Mouse (Mus musculus) G1E-ER4 (cell line): ENCODE results near the gene Ift57. TPM values are rescaled to one million over a fixed set of nuclear protein-coding genes. Genes with fewer than 3 reads are reported as not detected.

ENCODE experiments used
- GATA1 ChIP-seq: IDR thresholded peaks from one replicate; pipeline ENCODE4 v1.8.0; 2012; ENCODE audit warnings: low read length, inconsistent platforms
- polyA plus RNA-seq: library from polyadenylated mRNA; stranded (reverse); fragments of >175 nt; gene quantifications from 2 replicates; pipeline ENCODE4 v1.2.3, GENCODE M21; 2012

Ift57 gene
- polyA plus RNA-seq, 1 experiment, result 28.4 TPM

DNA sequence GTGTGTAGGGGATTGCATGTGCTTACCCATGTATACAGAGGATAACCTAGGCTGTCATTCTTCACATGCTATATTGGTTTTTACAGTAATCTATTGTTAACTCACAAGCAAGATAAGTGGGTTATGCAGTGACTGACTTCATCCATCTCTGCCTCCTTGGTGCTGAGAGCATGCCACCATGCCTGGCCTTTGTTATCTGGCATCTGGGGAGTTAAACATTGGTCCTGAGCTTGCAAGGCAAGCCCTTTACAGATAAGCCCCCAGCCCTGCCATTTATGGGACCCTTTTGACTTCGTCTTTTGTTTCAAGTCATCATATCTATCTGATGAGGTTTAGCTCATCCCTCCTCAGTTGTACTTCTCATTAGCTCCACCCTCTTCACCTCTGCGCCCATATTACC is 25.9 kb downstream of the Ift57 start:
- no peak for TF ChIP-seq GATA1

GRCm38 (mm10) chr16:49725446-49725845 is 26.4 kb downstream of the Ift57 start:
- TF ChIP-seq GATA1, result no peak

- no peak for TF ChIP-seq GATA1
Measured at GRCm38 (mm10) chr16:49726216-49726615, 27.2 kb downstream of the Ift57 start.

DNA sequence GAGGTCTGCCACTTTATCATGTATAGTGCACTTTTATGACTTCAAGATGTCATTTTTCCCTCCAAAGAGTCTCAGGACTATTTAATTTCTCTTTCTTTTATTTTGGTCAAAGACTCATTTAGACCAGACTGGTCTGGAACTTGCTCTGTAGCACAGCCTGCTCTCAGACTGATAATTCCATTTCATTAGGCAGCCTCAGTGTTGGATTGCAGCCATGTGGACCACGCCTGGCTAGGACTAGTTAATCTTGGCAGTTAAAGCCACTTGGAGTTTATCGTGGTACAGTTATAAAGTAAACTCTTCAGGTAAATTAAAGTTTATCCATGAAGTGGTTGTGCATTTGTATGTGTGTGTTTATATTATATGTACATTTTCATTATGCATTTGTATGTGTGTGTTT is 27.7 kb downstream of the Ift57 start:
- TF ChIP-seq GATA1, result no peak

- TF ChIP-seq GATA1, result no peak
Measured at GRCm38 (mm10) chr16:49736536-49736935, 37.5 kb downstream of the Ift57 start.

DNA sequence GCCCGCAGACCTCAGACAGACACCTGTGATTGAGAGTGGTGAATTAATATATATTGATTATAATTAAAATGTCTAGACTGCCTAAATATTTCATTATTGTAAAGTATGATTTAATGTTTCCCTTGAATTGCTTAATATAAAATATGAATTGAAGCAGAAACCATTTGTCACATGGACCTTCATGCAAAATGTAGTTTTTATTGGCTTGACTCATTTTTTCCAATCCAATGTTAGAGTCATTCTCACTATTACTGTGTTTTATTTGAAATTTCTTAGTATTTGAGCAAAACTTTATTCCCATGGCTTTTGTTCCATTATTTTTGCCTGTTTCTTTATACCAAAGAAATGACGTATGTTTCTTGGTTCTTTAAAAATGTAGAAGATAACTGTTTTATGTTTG is 48.3 kb downstream of the Ift57 start:
- TF ChIP-seq GATA1, result no peak

GRCm38 (mm10) chr16:49752906-49753305 is 53.9 kb downstream of the Ift57 start:
- no peak for TF ChIP-seq GATA1

- TF ChIP-seq GATA1, result no peak
Measured at GRCm38 (mm10) chr16:49753318-49753717, 54.3 kb downstream of the Ift57 start.

GRCm38 (mm10) chr16:49760517-49761203 is 61.6 kb downstream of the Ift57 start:
- TF ChIP-seq GATA1, result no peak

- no peak for TF ChIP-seq GATA1
Measured at GRCm38 (mm10) chr16:49761981-49762380, 62.9 kb downstream of the Ift57 start.

DNA sequence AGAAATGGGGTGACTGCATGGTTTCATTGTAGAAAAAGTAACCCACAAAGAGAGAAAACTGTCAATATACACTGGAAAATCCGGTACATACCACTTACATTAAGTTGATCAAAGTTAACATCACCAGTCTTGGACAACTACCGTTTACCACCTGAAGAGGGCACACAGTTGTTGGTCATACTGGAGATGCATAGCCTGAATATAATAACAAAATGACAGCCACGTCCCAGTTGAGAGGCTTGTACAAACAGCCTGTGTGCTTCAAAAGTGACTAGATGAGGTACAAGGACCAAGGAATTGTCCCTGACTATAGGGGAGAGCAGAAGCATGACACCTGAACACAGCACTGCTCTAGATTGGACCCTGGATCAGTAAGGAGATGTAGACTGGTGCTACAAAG is 67.3 kb downstream of the Ift57 start:
- TF ChIP-seq GATA1, result no peak

DNA sequence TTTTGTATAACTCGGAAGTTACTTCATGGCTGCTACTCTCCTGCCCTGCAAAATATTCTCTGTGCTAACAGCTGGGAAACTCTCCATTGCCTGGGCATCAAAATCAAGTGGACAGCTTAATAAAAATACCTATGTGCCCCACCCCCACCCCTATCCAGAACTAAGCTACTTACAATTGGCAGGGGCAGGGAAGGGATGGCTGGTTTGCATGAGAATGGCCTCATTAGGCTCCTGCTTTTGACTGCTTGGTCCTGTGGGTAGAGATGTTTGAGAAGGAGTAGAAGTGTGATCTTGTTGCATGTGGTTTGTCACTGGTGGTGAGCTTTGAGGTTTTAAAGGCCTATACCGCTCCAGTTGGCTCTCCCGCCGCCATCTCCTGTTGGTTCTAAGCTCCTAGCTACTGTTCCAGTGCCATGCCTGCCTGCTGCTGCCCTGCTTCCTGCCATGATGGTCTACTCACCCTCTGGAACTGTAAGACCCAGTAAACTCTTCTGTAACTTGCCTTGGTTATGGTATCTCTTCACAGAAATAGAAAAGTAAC is 69.5 kb downstream of the Ift57 start:
- TF ChIP-seq GATA1, result no peak

DNA sequence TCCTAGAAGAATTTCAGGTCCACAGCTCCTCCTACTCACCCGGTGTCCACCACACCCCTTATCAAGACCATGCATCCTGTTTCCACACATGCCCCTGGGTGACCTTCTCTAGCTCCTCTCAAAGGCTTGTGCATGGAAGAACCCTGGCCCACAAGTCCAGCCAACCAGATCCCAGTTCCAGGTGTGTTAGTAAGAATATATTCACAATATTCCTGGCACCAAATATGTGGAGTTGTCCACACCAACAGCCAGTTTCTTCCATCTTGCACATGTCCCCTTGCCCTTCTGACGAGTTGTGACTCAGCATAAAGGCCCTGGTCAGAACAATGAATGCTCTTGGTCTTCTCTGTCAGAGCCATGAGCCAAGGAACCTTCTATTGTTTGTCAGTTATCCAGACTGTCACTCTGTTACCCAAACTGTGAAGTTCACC is 70.8 kb downstream of the Ift57 start:
- TF ChIP-seq GATA1, result no peak

- no peak for TF ChIP-seq GATA1
Measured at GRCm38 (mm10) chr16:49770320-49771189, 71.5 kb downstream of the Ift57 start.

DNA sequence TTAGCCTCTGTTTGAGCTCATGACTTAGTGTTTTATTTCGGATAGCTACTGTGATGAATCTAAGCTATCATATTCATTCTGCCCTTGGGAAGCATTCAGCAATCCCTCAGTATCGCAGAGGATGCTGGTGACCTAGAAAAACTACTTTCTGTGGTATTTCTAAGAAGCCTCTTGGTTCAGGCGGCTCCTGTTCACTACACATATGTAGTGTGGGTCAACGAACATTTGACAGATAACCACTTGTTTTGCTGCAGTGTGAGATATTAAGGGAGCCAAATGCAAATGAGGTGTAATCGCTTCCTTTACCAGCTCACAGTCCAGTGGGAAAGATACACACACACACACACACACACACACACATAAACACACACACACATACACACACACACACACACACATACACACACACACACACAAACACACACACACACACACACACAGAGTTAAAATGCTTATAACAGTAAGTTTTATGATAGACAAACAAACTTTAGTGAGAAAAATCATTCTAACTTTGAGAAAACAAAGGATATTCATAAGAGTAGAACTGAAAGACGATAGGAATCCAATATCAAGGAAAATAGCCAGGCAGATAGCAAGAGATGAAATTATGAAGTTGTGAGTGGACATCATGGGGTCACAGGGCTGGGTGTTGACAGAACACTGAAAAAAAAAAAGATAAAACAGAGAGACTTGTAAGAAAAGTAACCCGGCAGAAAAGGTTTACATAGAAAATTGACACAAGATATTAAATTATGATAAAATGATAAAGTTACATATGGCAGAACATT is 72.8 kb downstream of the Ift57 start:
- TF ChIP-seq GATA1, result peak; percentile 72

- no peak for TF ChIP-seq GATA1
Measured at GRCm38 (mm10) chr16:49772576-49772975, 73.5 kb downstream of the Ift57 start.
